Mouse (Mus musculus) myocyte (in vitro differentiated cells): ENCODE data around the gene Efna3.
A peak's percentile ranks its signal among the peaks of the same experiment; 100 is the strongest.

Experiments
- MAX ChIP-seq: IDR thresholded peaks from one replicate; pipeline ENCODE4 v1.6.1; 2011; ENCODE audit warnings: low read depth, mild to moderate bottlenecking, control low read depth
- POLR2A ChIP-seq: IDR thresholded peaks from one replicate; pipeline ENCODE4 v1.6.1; 2011; ENCODE audit warnings: low read depth, mild to moderate bottlenecking, control low read depth, moderate library complexity; ENCODE audit not compliant: insufficient read length
- USF1 ChIP-seq: IDR thresholded peaks from one replicate; pipeline ENCODE4 v1.6.1; 2011; ENCODE audit warnings: low read depth, mild to moderate bottlenecking, control low read depth, moderate library complexity

DNA sequence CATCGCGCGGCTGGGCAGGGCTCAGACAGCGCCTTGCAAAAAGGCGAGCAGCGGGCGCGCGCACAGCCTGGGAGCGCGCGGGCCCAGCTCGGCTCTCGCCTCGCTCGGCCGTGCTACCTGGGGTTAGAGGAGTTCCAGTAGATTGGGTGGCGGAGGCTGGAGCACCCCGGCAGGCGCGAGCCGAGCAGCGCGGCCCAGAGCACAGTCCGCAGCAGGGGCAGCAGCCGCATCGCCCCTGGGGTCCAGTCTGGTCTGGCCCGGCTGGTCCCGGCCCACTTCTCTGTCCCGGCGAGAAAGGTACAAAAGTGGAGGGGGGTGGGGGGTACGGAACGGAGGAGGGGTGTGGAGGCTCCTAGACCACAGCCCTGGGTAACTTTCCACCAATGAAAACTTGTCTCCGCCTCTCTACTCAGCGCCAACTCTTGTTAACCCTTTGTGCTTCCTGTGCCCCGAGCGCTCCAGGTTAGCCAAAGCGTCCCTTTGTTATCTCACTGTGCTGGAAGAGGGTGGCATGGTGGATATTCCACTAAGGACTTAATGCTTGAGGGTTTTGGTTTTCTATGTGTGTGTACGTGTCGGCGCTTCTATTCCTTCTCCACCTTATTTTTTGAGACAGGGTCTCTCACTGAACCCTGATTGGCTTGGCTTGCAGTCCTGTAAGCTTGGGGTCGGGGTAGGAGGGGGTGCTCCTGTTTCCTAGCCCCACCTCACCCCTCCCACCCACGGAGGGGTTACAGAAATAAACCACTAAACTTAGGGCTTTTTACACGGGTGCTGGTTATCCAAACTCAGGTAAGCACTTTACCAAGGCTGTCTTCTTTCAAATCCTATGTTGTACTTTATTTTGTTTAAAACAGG lies 15.2 kb upstream of the Efna3 start, which contains the start of gene Efna4:
- TF ChIP-seq MAX: no peak
- no peak for TF ChIP-seq USF1
- TF ChIP-seq POLR2A: peak; percentile 39
